Mouse (Mus musculus) ES-E14 (cell line): ENCODE data around the gene Dnajc15.

Experiments
- CHD2 ChIP-seq: IDR thresholded peaks from 2 replicates; pipeline ENCODE4 v1.6.1; 2014; ENCODE audit warnings: mild to moderate bottlenecking, low read depth, low read length, inconsistent platforms
- HCFC1 ChIP-seq: IDR thresholded peaks from 2 replicates; pipeline ENCODE4 v1.6.1; 2012; ENCODE audit warnings: low read length, inconsistent platforms, borderline replicate concordance; ENCODE audit not compliant: insufficient read depth
- MAFK ChIP-seq: IDR thresholded peaks from 2 replicates; pipeline ENCODE4 v1.6.1; 2014; ENCODE audit warnings: mild to moderate bottlenecking, low read depth, low read length, inconsistent platforms; ENCODE audit not compliant: insufficient read depth
- ZC3H11A ChIP-seq: IDR thresholded peaks from 2 replicates; pipeline ENCODE4 v1.6.1; 2012; ENCODE audit warnings: low read depth, mild to moderate bottlenecking, inconsistent platforms, low read length, borderline replicate concordance
- ZNF384 ChIP-seq: IDR thresholded peaks from 2 replicates; pipeline ENCODE4 v1.6.1; 2012; ENCODE audit warnings: low read depth, low read length, inconsistent platforms

- TF ChIP-seq ZC3H11A (no peak), HCFC1 (no peak), ZNF384 (no peak), CHD2 (no peak), MAFK (no peak)
These were observed 21.0 kb upstream of the Dnajc15 start for GRCm38 (mm10) chr14:77895951-77896350.
